Mouse (Mus musculus): Measurements from ENCODE around the gene Drc7. TPM values are rescaled to one million over a fixed set of nuclear protein-coding genes. Genes with fewer than 3 reads are reported as not detected.
A peak's percentile ranks its signal among the peaks of the same experiment; 100 is the strongest.

Gene Drc7
- polyA plus RNA-seq, 1 experiment from 2014 or later: not detected

- Histone ChIP-seq H3K4me3 (ENCODE audit: low read depth, low read length) (no peak overlapping the region), H3K4me2 (no peak overlapping the region), H3K9ac (no peak overlapping the region), H3K9me3 (ENCODE audit: low read depth, low read length) (no peaks in the 10 kb centered on the region), H3K27me3 (ENCODE audit: insufficient read depth, low read length) (no peaks in the 10 kb centered on the region), H3K27ac (ENCODE audit: low read depth) (no peak overlapping the region), H3K4me1 (ENCODE audit: insufficient read depth) (no peaks in the 10 kb centered on the region), H3K36me3 (ENCODE audit: insufficient read depth) (no peaks in the 10 kb centered on the region)
- 34% methylated on average over 6 of the region's 6 CpGs for WGBS
- DNase-seq (peak; percentile 28), ATAC-seq (ENCODE audit: insufficient read depth) (peak; percentile 31; the same call in 1 of the 2 replicates)
- TF ChIP-seq CTCF (IDR thresholded peaks at IDR 0.05; ENCODE audit: low read depth): no peak
Observed at GRCm38 (mm10) chr8:95059812-95060533, 5.1 kb downstream of the Drc7 start.

- Histone ChIP-seq H3K4me3 (ENCODE audit: low read depth, low read length) (no peak overlapping the region), H3K27ac (ENCODE audit: low read depth) (no peak overlapping the region), H3K4me2 (no peak overlapping the region), H3K9ac (no peak overlapping the region), H3K9me3 (ENCODE audit: low read depth, low read length) (no peaks in the 10 kb centered on the region), H3K4me1 (ENCODE audit: insufficient read depth) (no peaks in the 10 kb centered on the region), H3K27me3 (ENCODE audit: insufficient read depth, low read length) (no peaks in the 10 kb centered on the region), H3K36me3 (ENCODE audit: insufficient read depth) (no peaks in the 10 kb centered on the region)
- WGBS: 85% methylated on average over 2 of the region's 2 CpGs
- no peak for TF ChIP-seq CTCF (IDR thresholded peaks at IDR 0.05; ENCODE audit: low read depth)
- ATAC-seq (ENCODE audit: insufficient read depth) (no peak), DNase-seq (no peak)
Observed at GRCm38 (mm10) chr8:95064531-95064930, 9.6 kb downstream of the Drc7 start.

GRCm38 (mm10) chr8:95067582-95067981 is 12.7 kb downstream of the Drc7 start:
- H3K27ac ChIP-seq (ENCODE audit: low read depth): no peak overlapping the region
- no peak overlapping the region for H3K4me2 ChIP-seq
- no peaks in the 10 kb centered on the region for H3K36me3 ChIP-seq (ENCODE audit: insufficient read depth)
- 45% methylated on average over 3 of the region's 3 CpGs for WGBS
- peak; percentile 74 for DNase-seq
- no peak overlapping the region for H3K4me3 ChIP-seq (ENCODE audit: low read depth, low read length)
- H3K4me1 ChIP-seq (ENCODE audit: insufficient read depth): no peaks in the 10 kb centered on the region
- no peak for ATAC-seq (ENCODE audit: insufficient read depth)
- TF ChIP-seq CTCF (IDR thresholded peaks at IDR 0.05; ENCODE audit: low read depth): peak; percentile 62
- no peaks in the 10 kb centered on the region for H3K9me3 ChIP-seq (ENCODE audit: low read depth, low read length)
- H3K9ac ChIP-seq: no peak overlapping the region
- H3K27me3 ChIP-seq (ENCODE audit: insufficient read depth, low read length): no peaks in the 10 kb centered on the region

GRCm38 (mm10) chr8:95075504-95075903 is 20.6 kb downstream of the Drc7 start:
- no peak for TF ChIP-seq CTCF (IDR thresholded peaks at IDR 0.05; ENCODE audit: low read depth)
- DNase-seq (no peak), ATAC-seq (ENCODE audit: insufficient read depth) (no peak)
- Histone ChIP-seq H3K4me2 (no peak overlapping the region), H3K4me1 (ENCODE audit: insufficient read depth) (no peaks in the 10 kb centered on the region), H3K9ac (no peak overlapping the region), H3K27me3 (ENCODE audit: insufficient read depth, low read length) (no peaks in the 10 kb centered on the region), H3K36me3 (ENCODE audit: insufficient read depth) (no peaks in the 10 kb centered on the region), H3K4me3 (ENCODE audit: low read depth, low read length) (no peak overlapping the region), H3K27ac (ENCODE audit: low read depth) (no peak overlapping the region), H3K9me3 (ENCODE audit: low read depth, low read length) (no peaks in the 10 kb centered on the region)
- WGBS: 63% methylated on average over 3 of the region's 3 CpGs

GRCm38 (mm10) chr8:95076151-95076550 is 21.2 kb downstream of the Drc7 start:
- no peak for DNase-seq
- 74% methylated on average over 17 of the region's 17 CpGs for WGBS
- no peaks in the 10 kb centered on the region for H3K27me3 ChIP-seq (ENCODE audit: insufficient read depth, low read length)
- H3K4me3 ChIP-seq (ENCODE audit: low read depth, low read length): no peak overlapping the region
- no peak for ATAC-seq (ENCODE audit: insufficient read depth)
- TF ChIP-seq CTCF (IDR thresholded peaks at IDR 0.05; ENCODE audit: low read depth): no peak
- no peaks in the 10 kb centered on the region for H3K36me3 ChIP-seq (ENCODE audit: insufficient read depth)
- H3K4me2 ChIP-seq: no peak overlapping the region
- H3K4me1 ChIP-seq (ENCODE audit: insufficient read depth): no peaks in the 10 kb centered on the region
- H3K9ac ChIP-seq: no peak overlapping the region
- no peaks in the 10 kb centered on the region for H3K9me3 ChIP-seq (ENCODE audit: low read depth, low read length)
- H3K27ac ChIP-seq (ENCODE audit: low read depth): no peak overlapping the region

GRCm38 (mm10) chr8:95078055-95078454 is 23.2 kb downstream of the Drc7 start:
- ATAC-seq (ENCODE audit: insufficient read depth): no peak
- WGBS: 74% methylated on average over 3 of the region's 3 CpGs

GRCm38 (mm10) chr8:95079305-95079704 is 24.4 kb downstream of the Drc7 start:
- ATAC-seq (ENCODE audit: insufficient read depth) (no peak), DNase-seq (no peak)
- Histone ChIP-seq H3K27ac (ENCODE audit: low read depth) (no peak overlapping the region), H3K4me3 (ENCODE audit: low read depth, low read length) (no peak overlapping the region), H3K9me3 (ENCODE audit: low read depth, low read length) (no peaks in the 10 kb centered on the region), H3K36me3 (ENCODE audit: insufficient read depth) (0 out of 2 replicates have a peak, but pooled peaks cover 10% of the 10 kb centered on the region), H3K9ac (no peak overlapping the region), H3K4me2 (no peak overlapping the region), H3K4me1 (ENCODE audit: insufficient read depth) (no peaks in the 10 kb centered on the region), H3K27me3 (ENCODE audit: insufficient read depth, low read length) (no peaks in the 10 kb centered on the region)
- 87% methylated on average over 4 of the region's 4 CpGs for WGBS
- TF ChIP-seq CTCF (IDR thresholded peaks at IDR 0.05; ENCODE audit: low read depth): no peak

More at GRCm38 (mm10) chr8:95078055-95078454, 23.2 kb downstream of the Drc7 start:
- no peaks in the 10 kb centered on the region for H3K4me1 ChIP-seq (ENCODE audit: insufficient read depth)
- TF ChIP-seq CTCF (IDR thresholded peaks at IDR 0.05; ENCODE audit: low read depth): no peak
- H3K4me3 ChIP-seq (ENCODE audit: low read depth, low read length): no peak overlapping the region
- no peaks in the 10 kb centered on the region for H3K36me3 ChIP-seq (ENCODE audit: insufficient read depth)
- H3K4me2 ChIP-seq: no peak overlapping the region
- no peaks in the 10 kb centered on the region for H3K9me3 ChIP-seq (ENCODE audit: low read depth, low read length)
- DNase-seq: no peak
- H3K27ac ChIP-seq (ENCODE audit: low read depth): no peak overlapping the region
- H3K9ac ChIP-seq: no peak overlapping the region
- no peaks in the 10 kb centered on the region for H3K27me3 ChIP-seq (ENCODE audit: insufficient read depth, low read length)

Measured in lung, embryonic 14.5 days (tissue).